ENCODE assay signal across 12 mouse cellular contexts in genomic region chr13:55473961-55474360, GRCm38 (mm10). TPM values are rescaled to one million over a fixed set of nuclear protein-coding genes. Genes with fewer than 3 reads are reported as not detected.
DNase-seq lines count a peak whose midpoint lies in the region; ATAC-seq and TF ChIP-seq lines count a peak whose summit lies in the region.
"Had no signal": no experiment of that assay in that cellular context is flagged by ENCODE, and none has a peak within 500 bp of the region (broad histone marks: within the 10 kb centered on the region; RNA-seq: fewer than 3 reads in every experiment).

No protein-coding gene starts in this region.

- no peaks in the 10 kb centered on the region for H3K36me3 ChIP-seq in liver, embryonic 14.5 days (replicated peaks; ENCODE audit: control insufficient read depth, insufficient read depth, low read depth)
- peaks cover 61% of the 10 kb centered on the region for H3K36me3 ChIP-seq in forebrain, embryonic 14.5 days (ENCODE audit: control insufficient read depth, insufficient read depth, low read length)
- H3K36me3 ChIP-seq: liver, embryonic 15.5 days had no signal

- no peak overlapping the region for H3K27ac ChIP-seq in liver, embryonic 14.5 days
- peak overlapping the region; percentile 61; the same call in 1 of the 2 replicates for H3K27ac ChIP-seq in forebrain, embryonic 14.5 days (ENCODE audit: low read depth, low read length)
- peak overlapping the region; percentile 8; the same call in 1 of the 2 replicates for H3K27ac ChIP-seq in olfactory bulb, adult 2 months (ENCODE audit: insufficient read depth, low read depth, low read length)
- H3K27ac ChIP-seq: embryonic facial prominence, embryonic 13.5 days; liver, embryonic 15.5 days had no signal

- TF ChIP-seq CTCF in liver, embryonic 14.5 days (IDR thresholded peaks at IDR 0.05; ENCODE audit: low read depth), result peak; percentile 30
- no peak for TF ChIP-seq CTCF in olfactory bulb, adult 2 months (IDR thresholded peaks at IDR 0.05; ENCODE audit: insufficient read depth, low read depth, low read length)

- no peaks in the 10 kb centered on the region for H3K9me3 ChIP-seq in liver, embryonic 14.5 days (ENCODE audit: control insufficient read depth, low read length)
- H3K9me3 ChIP-seq in forebrain, embryonic 14.5 days (replicated peaks; ENCODE audit: control insufficient read depth, low read length), result no peaks in the 10 kb centered on the region
- H3K9me3 ChIP-seq: embryonic facial prominence, embryonic 13.5 days; liver, embryonic 15.5 days had no signal

- H3K27me3 ChIP-seq in liver, embryonic 14.5 days (ENCODE audit: control insufficient read depth, insufficient read depth, low read length), result peaks cover 52% of the 10 kb centered on the region
- no peaks in the 10 kb centered on the region for H3K27me3 ChIP-seq in forebrain, embryonic 14.5 days (replicated peaks; ENCODE audit: control insufficient read depth, insufficient read depth, low read length)
- H3K27me3 ChIP-seq: embryonic facial prominence, embryonic 13.5 days had no signal

- ATAC-seq in liver, embryonic 14.5 days (ENCODE audit: insufficient read depth), result no peak
- ATAC-seq in forebrain, embryonic 14.5 days, result no peak

- H3K4me2 ChIP-seq in liver, embryonic 14.5 days (ENCODE audit: low read depth), result no peak overlapping the region
- H3K4me2 ChIP-seq in forebrain, embryonic 14.5 days (ENCODE audit: low read length), result 0 out of 2 replicates have a peak overlapping the region, but pooled peaks have one; percentile 16

- no peak for DNase-seq in liver, embryonic 14.5 days (ENCODE audit: low read depth in 3 of 3, low spot score in 3 of 3)
- DNase-seq in liver, result no peak
- no peak for DNase-seq in forebrain, embryonic 14.5 days (ENCODE audit: low spot score)
- DNase-seq in induced T-regulatory cell, adult 2 months (ENCODE audit: low read depth), result peak; percentile 31
- DNase-seq in urinary bladder, postnatal 10 days (ENCODE audit: low spot score), result no peak
- DNase-seq in adrenal gland, adult 8-10 months, result no peak
- DNase-seq: gastrocnemius, postnatal 25 days; heart, postnatal 4 days; thymus, postnatal 25 days had no signal

- H3K4me3 ChIP-seq in liver, embryonic 14.5 days (ENCODE audit: insufficient read depth in 1 of 2, low read depth in 2 of 2, low read length in 2 of 2), result no peak overlapping the region
- H3K4me3 ChIP-seq in forebrain, embryonic 14.5 days (ENCODE audit: low read depth, low read length), result no peak overlapping the region
- no peak overlapping the region for H3K4me3 ChIP-seq in olfactory bulb, adult 2 months (ENCODE audit: insufficient read depth, low read depth, low read length)
- H3K4me3 ChIP-seq: liver, embryonic 15.5 days had no signal

- TF ChIP-seq POLR2A in olfactory bulb, adult 2 months (IDR thresholded peaks at IDR 0.05; ENCODE audit: insufficient read depth, low read depth, low read length), result no peak

- TF ChIP-seq EP300 in liver, embryonic 14.5 days (IDR thresholded peaks at IDR 0.05; ENCODE audit: low read depth), result no peak

- H3K4me1 ChIP-seq in liver, embryonic 14.5 days (replicated peaks; ENCODE audit: control insufficient read depth in 2 of 2, insufficient read depth in 2 of 2, low read length in 1 of 2), result 0 out of 4 replicates have a peak, but pooled peaks cover 0 to 3% of the 10 kb centered on the region in 2 experiments
- peaks cover 49% of the 10 kb centered on the region for H3K4me1 ChIP-seq in forebrain, embryonic 14.5 days (ENCODE audit: control insufficient read depth, insufficient read depth, low read length)
- H3K4me1 ChIP-seq in olfactory bulb, adult 2 months (ENCODE audit: control insufficient read depth, insufficient read depth, low read length), result peaks cover 58% of the 10 kb centered on the region

- H3K9ac ChIP-seq in liver, embryonic 14.5 days (replicated peaks), result no peak overlapping the region
- no peak overlapping the region for H3K9ac ChIP-seq in forebrain, embryonic 14.5 days (ENCODE audit: low read length)
- H3K9ac ChIP-seq: liver, embryonic 15.5 days had no signal

- WGBS in liver, embryonic 14.5 days (ENCODE audit: insufficient replicate concordance), result 63% methylated on average over 11 of the region's 11 CpGs
- whole genome bisulfite sequencing in forebrain, embryonic 14.5 days, result 56% methylated on average over 11 of the region's 11 CpGs
- WGBS in olfactory bulb, adult 2 months, result 32% methylated on average over 11 of the region's 11 CpGs

RNA-seq across cellular contexts. Expression of gene Prr7, which starts 9.9 kb away (rescaled TPM):
- 0.32 and 0.62 TPM in 2 replicates for polyA plus RNA-seq in liver, embryonic 14.5 days (2012; rRNA removed)
- polyA plus RNA-seq in liver, embryonic 14.5 days (2014; fragmentation: Nextera tagmentation; extraction: Ambion mirVana), result 0.14 TPM in 1 of 2 replicates, not detected in the other
- 6.7 and 7.4 TPM in 2 replicates for polyA plus RNA-seq in forebrain, embryonic 14.5 days (2014; fragmentation: Nextera tagmentation; extraction: Ambion mirVana)
- polyA plus RNA-seq in olfactory bulb, adult 2 months (2012; ENCODE audit: insufficient read depth, insufficient read length, low replicate concordance, missing spikeins), result not detected in 2 replicates
- 1 to 10 TPM; 2.3 to 4.3 (median 3.7) TPM for total RNA-seq in adrenal gland, adult 8-10 months (2022)
- polyA plus RNA-seq: liver, embryonic 15.5 days had no signal

RNA-seq across cellular contexts. Expression of gene Dbn1, which starts 13.9 kb away (rescaled TPM):
- polyA plus RNA-seq in liver, embryonic 14.5 days (2012; rRNA removed), result 5.1 and 5.3 TPM in 2 replicates
- 3.7 and 4.1 TPM in 2 replicates for polyA plus RNA-seq in liver, embryonic 14.5 days (2014; fragmentation: Nextera tagmentation; extraction: Ambion mirVana)
- polyA plus RNA-seq in forebrain, embryonic 14.5 days (2014; fragmentation: Nextera tagmentation; extraction: Ambion mirVana), result 396 and 523 TPM in 2 replicates
- polyA plus RNA-seq in olfactory bulb, adult 2 months (2012; ENCODE audit: insufficient read depth, insufficient read length, low replicate concordance, missing spikeins), result not detected in 2 replicates
- 10 to 100 TPM; 13.6 to 33.8 (median 24.0) TPM for total RNA-seq in adrenal gland, adult 8-10 months (2022)

RNA-seq across cellular contexts. Expression of gene Grk6, which starts 29.1 kb away (rescaled TPM):
- 21.0 and 26.1 TPM in 2 replicates for polyA plus RNA-seq in liver, embryonic 14.5 days (2012; rRNA removed)
- polyA plus RNA-seq in liver, embryonic 14.5 days (2014; fragmentation: Nextera tagmentation; extraction: Ambion mirVana), result 22.6 and 25.7 TPM in 2 replicates
- 25.0 and 28.9 TPM in 2 replicates for polyA plus RNA-seq in forebrain, embryonic 14.5 days (2014; fragmentation: Nextera tagmentation; extraction: Ambion mirVana)
- polyA plus RNA-seq in olfactory bulb, adult 2 months (2012; ENCODE audit: insufficient read depth, insufficient read length, low replicate concordance, missing spikeins), result 128 TPM in 1 of 2 replicates, not detected in the other
- total RNA-seq in adrenal gland, adult 8-10 months (2022), result 10 to 100 TPM; 36.0 to 55.3 (median 48.6) TPM

RNA-seq across cellular contexts. Expression of gene Pdlim7, which starts 39.5 kb away (rescaled TPM):
- polyA plus RNA-seq in liver, embryonic 14.5 days (2012; rRNA removed), result 11.5 and 13.7 TPM in 2 replicates
- 15.3 and 18.6 TPM in 2 replicates for polyA plus RNA-seq in liver, embryonic 14.5 days (2014; fragmentation: Nextera tagmentation; extraction: Ambion mirVana)
- 124 and 127 TPM in 2 replicates for polyA plus RNA-seq in forebrain, embryonic 14.5 days (2014; fragmentation: Nextera tagmentation; extraction: Ambion mirVana)
- polyA plus RNA-seq in olfactory bulb, adult 2 months (2012; ENCODE audit: insufficient read depth, insufficient read length, low replicate concordance, missing spikeins), result not detected in 2 replicates
- total RNA-seq in adrenal gland, adult 8-10 months (2022), result 10 to 100 TPM; 10.9 to 23.8 (median 18.3) TPM

RNA-seq across cellular contexts. Expression of gene F12, which starts 47.4 kb away (rescaled TPM):
- 53.4 and 68.7 TPM in 2 replicates for polyA plus RNA-seq in liver, embryonic 14.5 days (2012; rRNA removed)
- 72.0 and 82.0 TPM in 2 replicates for polyA plus RNA-seq in liver, embryonic 14.5 days (2014; fragmentation: Nextera tagmentation; extraction: Ambion mirVana)
- polyA plus RNA-seq in forebrain, embryonic 14.5 days (2014; fragmentation: Nextera tagmentation; extraction: Ambion mirVana), result not detected in 2 replicates
- not detected in 2 replicates for polyA plus RNA-seq in olfactory bulb, adult 2 months (2012; ENCODE audit: insufficient read depth, insufficient read length, low replicate concordance, missing spikeins)
- total RNA-seq in adrenal gland, adult 8-10 months (2022), result under 1 TPM in 3 of 4 experiments, not detected in 1; 0.17 to 0.71 (median 0.43) TPM
- total RNA-seq: gastrocnemius, postnatal 25 days; heart, postnatal 4 days had no signal
